Mouse (Mus musculus): Measurements from ENCODE around the gene Iffo1. TPM values are rescaled to one million over a fixed set of nuclear protein-coding genes. Genes with fewer than 3 reads are reported as not detected.

The Iffo1 gene
- polyA plus RNA-seq, 1 experiment from 2014 or later, result 6.0 TPM

GRCm38 (mm10) chr6:125137002-125137671, 7.9 kb upstream of the Iffo1 start:
- Histone ChIP-seq H3K4me1 (ENCODE audit: insufficient read depth) (no peaks in the 10 kb centered on the region), H3K27ac (ENCODE audit: low read depth) (no peak overlapping the region), H3K4me2 (no peak overlapping the region), H3K27me3 (ENCODE audit: insufficient read depth, low read length) (no peaks in the 10 kb centered on the region), H3K9ac (no peak overlapping the region), H3K36me3 (ENCODE audit: insufficient read depth) (peaks cover 90% of the 10 kb centered on the region), H3K9me3 (ENCODE audit: low read depth, low read length) (no peaks in the 10 kb centered on the region), H3K4me3 (ENCODE audit: low read depth, low read length) (no peak overlapping the region)
- DNase-seq (peak; percentile 60), ATAC-seq (ENCODE audit: insufficient read depth) (no peak)
- 88% methylated on average over 19 of the region's 19 CpGs for WGBS
- TF ChIP-seq CTCF (IDR thresholded peaks at IDR 0.05; ENCODE audit: low read depth), result peak; percentile 61

- Histone ChIP-seq H3K9me3 (ENCODE audit: low read depth, low read length) (no peaks in the 10 kb centered on the region), H3K36me3 (ENCODE audit: insufficient read depth) (peaks cover 96% of the 10 kb centered on the region), H3K4me1 (ENCODE audit: insufficient read depth) (no peaks in the 10 kb centered on the region), H3K9ac (no peak overlapping the region), H3K4me2 (no peak overlapping the region), H3K27ac (ENCODE audit: low read depth) (no peak overlapping the region), H3K27me3 (ENCODE audit: insufficient read depth, low read length) (no peaks in the 10 kb centered on the region), H3K4me3 (ENCODE audit: low read depth, low read length) (no peak overlapping the region)
- DNase-seq, result no peak
- ATAC-seq (ENCODE audit: insufficient read depth), result no peak
- WGBS, result 93% methylated on average over 7 of the region's 7 CpGs
- no peak for TF ChIP-seq CTCF (IDR thresholded peaks at IDR 0.05; ENCODE audit: low read depth)
These were observed 5.3 kb upstream of the Iffo1 start for GRCm38 (mm10) chr6:125139747-125140146.

DNA sequence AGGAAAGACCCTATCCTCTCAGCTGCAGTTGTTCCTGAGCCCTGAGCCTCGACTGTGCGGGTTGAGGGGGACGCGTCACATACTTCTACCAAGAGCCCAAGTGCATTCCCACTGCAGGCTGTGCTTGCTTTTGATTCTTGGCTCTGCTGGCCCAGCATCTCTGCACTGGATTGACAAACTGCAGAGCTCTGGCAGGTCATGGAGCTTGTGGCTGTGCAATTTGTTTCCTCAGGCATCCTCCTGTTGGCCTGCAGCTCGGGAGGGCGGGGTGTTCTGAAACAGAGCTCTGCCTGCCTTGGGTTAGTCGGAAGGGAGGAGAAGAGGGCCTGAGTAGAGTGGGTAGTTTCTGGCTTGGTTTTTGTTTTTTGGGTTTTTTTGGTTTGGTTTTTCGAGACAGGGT, 2.6 kb upstream of the Iffo1 start:
- H3K36me3 ChIP-seq (ENCODE audit: insufficient read depth), result peaks cover 70% of the 10 kb centered on the region
- H3K9ac ChIP-seq, result no peak overlapping the region
- no peaks in the 10 kb centered on the region for H3K27me3 ChIP-seq (ENCODE audit: insufficient read depth, low read length)
- H3K4me2 ChIP-seq, result no peak overlapping the region
- 85% methylated on average over 8 of the region's 8 CpGs for WGBS
- TF ChIP-seq CTCF (IDR thresholded peaks at IDR 0.05; ENCODE audit: low read depth), result no peak
- no peaks in the 10 kb centered on the region for H3K9me3 ChIP-seq (ENCODE audit: low read depth, low read length)
- DNase-seq (no peak), ATAC-seq (ENCODE audit: insufficient read depth) (no peak)
- H3K27ac ChIP-seq (ENCODE audit: low read depth), result no peak overlapping the region
- 0 out of 2 replicates have a peak, but pooled peaks cover 10% of the 10 kb centered on the region for H3K4me1 ChIP-seq (ENCODE audit: insufficient read depth)
- no peak overlapping the region for H3K4me3 ChIP-seq (ENCODE audit: low read depth, low read length)

- no peaks in the 10 kb centered on the region for H3K27me3 ChIP-seq (ENCODE audit: insufficient read depth, low read length)
- H3K9me3 ChIP-seq (ENCODE audit: low read depth, low read length), result no peaks in the 10 kb centered on the region
- H3K4me3 ChIP-seq (ENCODE audit: low read depth, low read length), result no peak overlapping the region
- no peak overlapping the region for H3K4me2 ChIP-seq
- no peak overlapping the region for H3K9ac ChIP-seq
- no peak for TF ChIP-seq CTCF (IDR thresholded peaks at IDR 0.05; ENCODE audit: low read depth)
- DNase-seq, result no peak
- ATAC-seq (ENCODE audit: insufficient read depth), result no peak
- H3K36me3 ChIP-seq (ENCODE audit: insufficient read depth), result peaks cover 64% of the 10 kb centered on the region
- 71% methylated on average over 3 of the region's 3 CpGs for WGBS
- 0 out of 2 replicates have a peak, but pooled peaks cover 10% of the 10 kb centered on the region for H3K4me1 ChIP-seq (ENCODE audit: insufficient read depth)
- no peak overlapping the region for H3K27ac ChIP-seq (ENCODE audit: low read depth)
These were observed 1.9 kb upstream of the Iffo1 start for GRCm38 (mm10) chr6:125143128-125143527.

- H3K36me3 ChIP-seq (ENCODE audit: insufficient read depth), result peaks cover 56% of the 10 kb centered on the region
- DNase-seq (no peak), ATAC-seq (ENCODE audit: insufficient read depth) (no peak)
These were observed 1.1 kb upstream of the Iffo1 start for GRCm38 (mm10) chr6:125143904-125144303.

GRCm38 (mm10) chr6:125145479-125145951, 474 bp downstream of the Iffo1 start:
- H3K27ac ChIP-seq (ENCODE audit: low read depth), result peak overlapping the region; percentile 80
- peaks cover 40% of the 10 kb centered on the region for H3K36me3 ChIP-seq (ENCODE audit: insufficient read depth)
- no peak for TF ChIP-seq CTCF (IDR thresholded peaks at IDR 0.05; ENCODE audit: low read depth)
- H3K9me3 ChIP-seq (ENCODE audit: low read depth, low read length), result no peaks in the 10 kb centered on the region
- peak overlapping the region; percentile 82 for H3K4me2 ChIP-seq
- ATAC-seq (ENCODE audit: insufficient read depth), result peak; percentile 73
- DNase-seq, result no peak
- WGBS, result 2% methylated on average over 35 of the region's 35 CpGs
- H3K27me3 ChIP-seq (ENCODE audit: insufficient read depth, low read length), result no peaks in the 10 kb centered on the region
- H3K9ac ChIP-seq, result peak overlapping the region; percentile 66
- peak overlapping the region; percentile 58 for H3K4me3 ChIP-seq (ENCODE audit: low read depth, low read length)
- H3K4me1 ChIP-seq (ENCODE audit: insufficient read depth), result peaks cover 10% of the 10 kb centered on the region; the same call in 1 of the 2 replicates

More at GRCm38 (mm10) chr6:125143904-125144303, 1.1 kb upstream of the Iffo1 start:
- 77% methylated on average over 9 of the region's 9 CpGs for whole genome bisulfite sequencing
- no peaks in the 10 kb centered on the region for H3K27me3 ChIP-seq (ENCODE audit: insufficient read depth, low read length)
- TF ChIP-seq CTCF (IDR thresholded peaks at IDR 0.05; ENCODE audit: low read depth), result no peak
- H3K27ac ChIP-seq (ENCODE audit: low read depth), result no peak overlapping the region
- no peaks in the 10 kb centered on the region for H3K9me3 ChIP-seq (ENCODE audit: low read depth, low read length)
- no peak overlapping the region for H3K4me3 ChIP-seq (ENCODE audit: low read depth, low read length)
- no peak overlapping the region for H3K4me2 ChIP-seq
- H3K4me1 ChIP-seq (ENCODE audit: insufficient read depth), result peaks cover 10% of the 10 kb centered on the region; the same call in 1 of the 2 replicates
- H3K9ac ChIP-seq, result no peak overlapping the region

DNA sequence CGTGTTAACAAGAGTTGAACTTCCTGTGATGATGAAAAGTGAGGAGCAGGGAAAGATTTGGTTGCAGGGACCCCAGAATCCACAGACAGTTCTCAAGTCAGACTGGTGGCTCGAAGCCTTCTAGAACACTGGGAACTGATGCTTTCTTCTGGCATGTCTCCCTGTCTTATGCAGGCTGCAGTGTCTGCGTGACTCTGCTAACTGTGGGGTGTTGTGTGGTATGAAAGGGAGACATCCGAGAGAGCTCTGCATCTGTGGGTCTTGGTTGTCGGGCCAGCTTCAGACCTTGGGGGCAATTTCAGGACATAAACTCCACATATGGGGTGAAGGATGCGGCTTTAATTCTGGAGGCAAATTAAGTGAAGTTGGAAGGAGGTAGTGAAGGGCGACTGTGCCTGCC, 1.1 kb downstream of the Iffo1 start:
- H3K36me3 ChIP-seq (ENCODE audit: insufficient read depth), result peaks cover 35% of the 10 kb centered on the region
- WGBS, result 53% methylated on average over 7 of the region's 7 CpGs
- H3K4me2 ChIP-seq, result peak overlapping the region; percentile 82
- no peaks in the 10 kb centered on the region for H3K27me3 ChIP-seq (ENCODE audit: insufficient read depth, low read length)
- DNase-seq (no peak), ATAC-seq (ENCODE audit: insufficient read depth) (no peak)
- H3K9ac ChIP-seq, result peak overlapping the region; percentile 66
- H3K9me3 ChIP-seq (ENCODE audit: low read depth, low read length), result no peaks in the 10 kb centered on the region
- H3K4me1 ChIP-seq (ENCODE audit: insufficient read depth), result peaks cover 10% of the 10 kb centered on the region; the same call in 1 of the 2 replicates
- H3K4me3 ChIP-seq (ENCODE audit: low read depth, low read length), result peak overlapping the region; percentile 58
- no peak overlapping the region for H3K27ac ChIP-seq (ENCODE audit: low read depth)
- TF ChIP-seq CTCF (IDR thresholded peaks at IDR 0.05; ENCODE audit: low read depth), result no peak

Data from lung, embryonic 14.5 days (tissue).